Mouse (Mus musculus): ENCODE data around the gene Olfr488. TPM values are rescaled to one million over a fixed set of nuclear protein-coding genes. Genes with fewer than 3 reads are reported as not detected.
"Not testable (repeated sequence)": the region's sequence is repeated elsewhere in the genome, so short reads cannot be mapped to it uniquely, and the experiment has no call there.

The Olfr488 gene
- total RNA-seq (2021), result not detected in 2 replicates
- long read RNA-seq, experiment 1, result 0 reads
- long read RNA-seq, experiment 2, result 0 reads

GRCm38 (mm10) chr7:108258247-108258646 lies at the start of gene Olfr488:
Gene Olfr488 (minus strand): TSS chr7:108258347.
- DNase-seq, result no peak

- DNase-seq, result no peak
These were observed 30.7 kb upstream of the Olfr488 start, which contains the start of gene Olfr490 for GRCm38 (mm10) chr7:108288834-108289233. Gene Olfr490 (minus strand): TSS chr7:108288934.

GRCm38 (mm10) chr7:108233551-108233950 lies 24.6 kb downstream of the Olfr488 start:
- DNase-seq, result no peak

GRCm38 (mm10) chr7:108214536-108214935 lies 43.6 kb downstream of the Olfr488 start, which contains the start of gene Olfr487:
Gene Olfr487 (minus strand): TSS chr7:108214636.
- not testable (repeated sequence) for DNase-seq

Other genes with a start within 250 kb of the Olfr488 start
- gene Olfr478, start 224.4 kb downstream of the Olfr488 start, total RNA-seq (2021), result not detected in 2 replicates
- gene Olfr479, start 207.7 kb downstream of the Olfr488 start, total RNA-seq (2021), result not detected in 2 replicates
- gene Olfr480, start 191.0 kb downstream of the Olfr488 start, total RNA-seq (2021), result not detected in 2 replicates
- gene Olfr481, start 178.5 kb downstream of the Olfr488 start, total RNA-seq (2021), result not detected in 2 replicates
- gene Olfr482, start 160.8 kb downstream of the Olfr488 start, total RNA-seq (2021), result 1.7 and 2.4 TPM in 2 replicates
- gene Olfr483, start 157.5 kb downstream of the Olfr488 start, total RNA-seq (2021), result not detected in 2 replicates
- not detected in 2 replicates for gene Olfr484, start 130.9 kb downstream of the Olfr488 start, total RNA-seq (2021)
- not detected in 2 replicates for gene Olfr485, start 98.5 kb downstream of the Olfr488 start, total RNA-seq (2021)
- gene Olfr486, start 85.6 kb downstream of the Olfr488 start, total RNA-seq (2021), result not detected in 2 replicates
- not detected in 2 replicates for gene Olfr487, start 43.7 kb downstream of the Olfr488 start, total RNA-seq (2021)
- gene Olfr490, start 30.6 kb upstream of the Olfr488 start, total RNA-seq (2021), result not detected in 2 replicates
- gene Olfr491, start 55.1 kb upstream of the Olfr488 start, total RNA-seq (2021), result not detected in 2 replicates
- not detected in 2 replicates for gene Olfr492, start 65.3 kb upstream of the Olfr488 start, total RNA-seq (2021)
- not detected in 2 replicates for gene Olfr493, start 88.6 kb upstream of the Olfr488 start, total RNA-seq (2021)
- gene Olfr494, start 107.0 kb upstream of the Olfr488 start, total RNA-seq (2021), result not detected in 2 replicates
- gene Olfr495, start 134.8 kb upstream of the Olfr488 start, total RNA-seq (2021), result not detected in 2 replicates
- not detected in 2 replicates for gene Olfr497, start 162.1 kb upstream of the Olfr488 start, total RNA-seq (2021)
- not detected in 2 replicates for gene Olfr498, start 207.0 kb upstream of the Olfr488 start, total RNA-seq (2021)

Measured in adrenal gland, postnatal 14 days (tissue).